Mouse (Mus musculus): Measurements from ENCODE around the gene Egfl7.

The Egfl7 gene

GRCm38 (mm10) chr2:26570034-26570433, 9.8 kb upstream of the Egfl7 start:
- DNase-seq (ENCODE audit: low spot score): peak; percentile 53

- DNase-seq (ENCODE audit: low spot score): no peak
These were observed 8.4 kb upstream of the Egfl7 start for GRCm38 (mm10) chr2:26571400-26571799.

GRCm38 (mm10) chr2:26571826-26572225, 8.0 kb upstream of the Egfl7 start:
- DNase-seq (ENCODE audit: low spot score): no peak

- DNase-seq (ENCODE audit: low spot score): no peak
These were observed 6.4 kb upstream of the Egfl7 start for GRCm38 (mm10) chr2:26573396-26573795.

- DNase-seq (ENCODE audit: low spot score): no peak
These were observed 6.0 kb upstream of the Egfl7 start for GRCm38 (mm10) chr2:26573807-26574206.

- no peak for DNase-seq (ENCODE audit: low spot score)
These were observed 5.0 kb upstream of the Egfl7 start for GRCm38 (mm10) chr2:26574862-26575261.

GRCm38 (mm10) chr2:26575378-26575777, 4.4 kb upstream of the Egfl7 start:
- no peak for DNase-seq (ENCODE audit: low spot score)

- no peak for DNase-seq (ENCODE audit: low spot score)
These were observed 3.9 kb upstream of the Egfl7 start for GRCm38 (mm10) chr2:26575865-26576264.

GRCm38 (mm10) chr2:26576462-26576861, 3.4 kb upstream of the Egfl7 start:
- DNase-seq (ENCODE audit: low spot score): no peak

- no peak for DNase-seq (ENCODE audit: low spot score)
These were observed 1.4 kb upstream of the Egfl7 start for GRCm38 (mm10) chr2:26578369-26578768.

- DNase-seq (ENCODE audit: low spot score): no peak
These were observed 937 bp downstream of the Egfl7 start for GRCm38 (mm10) chr2:26580751-26581150.

- no peak for DNase-seq (ENCODE audit: low spot score)
These were observed 2.4 kb downstream of the Egfl7 start for GRCm38 (mm10) chr2:26582203-26582602.

GRCm38 (mm10) chr2:26582741-26583140, 2.9 kb downstream of the Egfl7 start:
- no peak for DNase-seq (ENCODE audit: low spot score)

GRCm38 (mm10) chr2:26583640-26584039, 3.8 kb downstream of the Egfl7 start:
- DNase-seq (ENCODE audit: low spot score): no peak

GRCm38 (mm10) chr2:26585713-26586112, 5.9 kb downstream of the Egfl7 start:
- no peak for DNase-seq (ENCODE audit: low spot score)

GRCm38 (mm10) chr2:26586294-26587043, 6.7 kb downstream of the Egfl7 start, which contains the start of gene Gm20532:
Gene Gm20532, plus strand, starts transcription at chr2:26586639.
- peak; percentile 62 for DNase-seq (ENCODE audit: low spot score)

GRCm38 (mm10) chr2:26587044-26587405, 7.2 kb downstream of the Egfl7 start:
- DNase-seq (ENCODE audit: low spot score): no peak

GRCm38 (mm10) chr2:26588573-26588972, 8.8 kb downstream of the Egfl7 start:
- DNase-seq (ENCODE audit: low spot score): no peak

GRCm38 (mm10) chr2:26589284-26589683, 9.5 kb downstream of the Egfl7 start:
- DNase-seq (ENCODE audit: low spot score): no peak

GRCm38 (mm10) chr2:26590282-26590681, 10.5 kb downstream of the Egfl7 start:
- no peak for DNase-seq (ENCODE audit: low spot score)

- no peak for DNase-seq (ENCODE audit: low spot score)
These were observed 11.1 kb downstream of the Egfl7 start for GRCm38 (mm10) chr2:26590962-26591361.

- DNase-seq (ENCODE audit: low spot score): no peak
These were observed 11.6 kb downstream of the Egfl7 start for GRCm38 (mm10) chr2:26591416-26591815.

GRCm38 (mm10) chr2:26593211-26594021, 13.6 kb downstream of the Egfl7 start:
- no peak for DNase-seq (ENCODE audit: low spot score)

- peak; percentile 54 for DNase-seq (ENCODE audit: low spot score)
These were observed 14.2 kb downstream of the Egfl7 start for GRCm38 (mm10) chr2:26594022-26594346.

Measured in urinary bladder, postnatal 14 days (tissue).